Mouse (Mus musculus) kidney, postnatal 0 days (tissue): ENCODE data around the gene Gm20388. TPM values are rescaled to one million over a fixed set of nuclear protein-coding genes. Genes with fewer than 3 reads are reported as not detected.
A peak's percentile ranks its signal among the peaks of the same experiment; 100 is the strongest.

Source experiments
- ATAC-seq: fragments of 200-750 bp; cut with Nextera tagmentation; replicated peaks from 2 replicates; pipeline ENCODE4 v1.8.0; 2017; ENCODE audit warnings: low read depth, moderate number of reproducible peaks, moderate TSS enrichment, moderate library complexity; ENCODE audit not compliant: low FRiP score
- DNase-seq: peaks from one replicate; pipeline ENCODE4 v3.0.0-alpha.2; 2016; ENCODE audit warnings: low spot score
- H3K27ac ChIP-seq: fragments of 300-500 bp; sonication (generic); 2 replicates; pipeline ENCODE4 v1.5.1; 2014; ENCODE audit warnings: mild to moderate bottlenecking
- H3K27me3 ChIP-seq: fragments of 300-500 bp; sonication (generic); 2 replicates; pipeline ENCODE4 v1.6.1; 2014; ENCODE audit warnings: low read length, mixed read lengths; ENCODE audit not compliant: insufficient read depth
- H3K36me3 ChIP-seq: fragments of 300-500 bp; sonication (generic); 2 replicates; pipeline ENCODE4 v1.6.1; 2014; ENCODE audit warnings: low read length, mixed read lengths; ENCODE audit not compliant: insufficient read depth
- H3K4me1 ChIP-seq: fragments of 300-500 bp; sonication (generic); replicated peaks from 2 replicates; pipeline ENCODE4 v1.6.1; 2014; ENCODE audit warnings: antibody characterized with exemption, low read length, mixed read lengths; ENCODE audit not compliant: insufficient read depth
- H3K4me2 ChIP-seq: fragments of 300-500 bp; sonication (generic); 2 replicates; pipeline ENCODE4 v1.6.1; 2014; ENCODE audit warnings: mild to moderate bottlenecking, low read length, moderate library complexity, mixed read lengths
- H3K4me3 ChIP-seq: fragments of 300-500 bp; sonication (generic); replicated peaks from 2 replicates; pipeline ENCODE4 v1.5.1; 2014; ENCODE audit warnings: low read depth, low read length
- H3K9ac ChIP-seq: fragments of 300-500 bp; sonication (generic); 2 replicates; pipeline ENCODE4 v1.6.1; 2014; ENCODE audit warnings: low read depth, low read length
- H3K9me3 ChIP-seq: fragments of 300-500 bp; sonication (generic); replicated peaks from 2 replicates; pipeline ENCODE4 v1.6.1; 2016; ENCODE audit warnings: low read length, inconsistent platforms, mixed read lengths
- CTCF ChIP-seq: IDR thresholded peaks from 2 replicates; pipeline ENCODE4 v1.5.1; 2016; ENCODE audit warnings: antibody characterized with exemption, low read depth, mild to moderate bottlenecking, moderate library complexity
- WGBS: fragments of 180-500 bp; shearing (Covaris S2); extraction: QIAGEN DNeasy Blood & Tissue Kit; methylation state at CpG from one replicate; pipeline ENCODE4 v1.1.7; 2014; 5-methylcytosine and 5-hydroxymethylcytosine counted together
- polyA plus RNA-seq: library from polyadenylated mRNA; unstranded; fragments of >200 nt; fragmentation: Nextera tagmentation; extraction: Ambion mirVana; gene quantifications from 2 replicates; pipeline ENCODE4 v1.2.1, GENCODE M21; 2015

Gene Gm20388
- polyA plus RNA-seq, 1 experiment from 2014 or later = not detected

- Histone ChIP-seq H3K4me1 (peaks cover 8% of the 10 kb centered on the region), H3K36me3 (no peaks in the 10 kb centered on the region), H3K9ac (peak overlapping the region; percentile 46), H3K4me3 (peak overlapping the region; percentile 53), H3K27ac (no peak overlapping the region), H3K4me2 (peak overlapping the region; percentile 96), H3K27me3 (no peaks in the 10 kb centered on the region), H3K9me3 (no peaks in the 10 kb centered on the region)
- under 1% methylated on average over 38 of the region's 42 CpGs for WGBS
- TF ChIP-seq CTCF = no peak
- DNase-seq (peak; percentile 33), ATAC-seq (peak; percentile 66)
Observed at GRCm38 (mm10) chr8:120634329-120634839, 723.7 kb downstream of the Gm20388 start.

- Histone ChIP-seq H3K36me3 (no peaks in the 10 kb centered on the region), H3K9ac (no peak overlapping the region), H3K4me2 (no peak overlapping the region), H3K9me3 (no peaks in the 10 kb centered on the region), H3K27me3 (no peaks in the 10 kb centered on the region), H3K4me3 (no peak overlapping the region), H3K4me1 (no peaks in the 10 kb centered on the region), H3K27ac (no peak overlapping the region)
- no peak for ATAC-seq
- DNase-seq = no peak
- 37% methylated on average over 8 of the region's 8 CpGs for WGBS
- no peak for TF ChIP-seq CTCF
Observed at GRCm38 (mm10) chr8:120641245-120641644, 730.6 kb downstream of the Gm20388 start.

GRCm38 (mm10) chr8:120642031-120642662 lies 731.5 kb downstream of the Gm20388 start:
- no peak for DNase-seq
- Histone ChIP-seq H3K4me1 (no peaks in the 10 kb centered on the region), H3K4me2 (no peak overlapping the region), H3K9me3 (no peaks in the 10 kb centered on the region), H3K27ac (no peak overlapping the region), H3K36me3 (no peaks in the 10 kb centered on the region), H3K4me3 (no peak overlapping the region), H3K27me3 (no peaks in the 10 kb centered on the region), H3K9ac (no peak overlapping the region)
- 81% methylated on average over 10 of the region's 10 CpGs for WGBS
- peak; percentile 18; the same call in 1 of the 2 replicates for TF ChIP-seq CTCF
- no peak for ATAC-seq

- WGBS = 71% methylated on average over 7 of the region's 7 CpGs
- H3K4me1 ChIP-seq = no peaks in the 10 kb centered on the region
- DNase-seq = no peak
- H3K4me2 ChIP-seq = no peak overlapping the region
- H3K9ac ChIP-seq = no peak overlapping the region
- H3K9me3 ChIP-seq = no peaks in the 10 kb centered on the region
- TF ChIP-seq CTCF = no peak
- ATAC-seq = no peak
- no peaks in the 10 kb centered on the region for H3K27me3 ChIP-seq
- H3K4me3 ChIP-seq = no peak overlapping the region
- no peaks in the 10 kb centered on the region for H3K36me3 ChIP-seq
- H3K27ac ChIP-seq = no peak overlapping the region
Observed at GRCm38 (mm10) chr8:120644663-120645062, 734.0 kb downstream of the Gm20388 start.

- 67% methylated on average over 7 of the region's 7 CpGs for WGBS
- DNase-seq = no peak
Observed at GRCm38 (mm10) chr8:120647532-120647931, 736.9 kb downstream of the Gm20388 start, which contains the start of gene 1190005I06Rik. Gene 1190005I06Rik (minus strand): TSS chr8:120647632.

GRCm38 (mm10) chr8:120656322-120657052 lies 745.8 kb downstream of the Gm20388 start:
- H3K4me1 ChIP-seq = no peaks in the 10 kb centered on the region
- H3K4me3 ChIP-seq = no peak overlapping the region
- peaks cover 27% of the 10 kb centered on the region for H3K36me3 ChIP-seq
- 85% methylated on average over 7 of the region's 7 CpGs for WGBS
- H3K27me3 ChIP-seq = no peaks in the 10 kb centered on the region
- H3K27ac ChIP-seq = no peak overlapping the region
- ATAC-seq (no peak), DNase-seq (no peak)
- no peaks in the 10 kb centered on the region for H3K9me3 ChIP-seq
- no peak for TF ChIP-seq CTCF
- H3K4me2 ChIP-seq = no peak overlapping the region
- H3K9ac ChIP-seq = no peak overlapping the region

More at GRCm38 (mm10) chr8:120647532-120647931, 736.9 kb downstream of the Gm20388 start, which contains the start of gene 1190005I06Rik:
- Histone ChIP-seq H3K9me3 (no peaks in the 10 kb centered on the region), H3K36me3 (no peaks in the 10 kb centered on the region), H3K27ac (no peak within 1 kb of the TSS), H3K4me1 (no peaks in the 10 kb centered on the region), H3K9ac (no peak within 1 kb of the TSS), H3K4me2 (no peak within 1 kb of the TSS), H3K4me3 (no peak within 1 kb of the TSS), H3K27me3 (no peaks in the 10 kb centered on the region)
- TF ChIP-seq CTCF = no peak
- ATAC-seq = no peak
